Mouse (Mus musculus) forebrain, embryonic 14.5 days (tissue): ENCODE data around the gene Lrwd1. TPM values are rescaled to one million over a fixed set of nuclear protein-coding genes. Genes with fewer than 3 reads are reported as not detected.
A peak's percentile ranks its signal among the peaks of the same experiment; 100 is the strongest.

Experiments used
- ATAC-seq: fragments of 200-750 bp; cut with Nextera tagmentation; 2 replicates; pipeline ENCODE4 v1.8.0; 2017; ENCODE audit warnings: mild to moderate bottlenecking, moderate library complexity
- DNase-seq: peaks from one replicate; pipeline ENCODE4 v3.0.0-alpha.2; 2015; ENCODE audit warnings: low spot score
- H3K27ac ChIP-seq: fragments of 300-500 bp; sonication (generic); 2 replicates; pipeline ENCODE4 v1.5.1; 2014; ENCODE audit warnings: low read depth, mild to moderate bottlenecking, control low read depth, low read length, moderate library complexity
- H3K27me3 ChIP-seq: fragments of 300-500 bp; sonication (generic); replicated peaks from 2 replicates; pipeline ENCODE4 v1.6.1; 2014; ENCODE audit warnings: low read length, control low read depth, mixed read lengths; ENCODE audit not compliant: control insufficient read depth, insufficient read depth
- H3K36me3 ChIP-seq: fragments of 300-500 bp; sonication (generic); 2 replicates; pipeline ENCODE4 v1.6.1; 2014; ENCODE audit warnings: low read length, control low read depth; ENCODE audit not compliant: control insufficient read depth, insufficient read depth
- H3K4me1 ChIP-seq: fragments of 300-500 bp; sonication (generic); 2 replicates; pipeline ENCODE4 v1.6.1; 2014; ENCODE audit warnings: antibody characterized with exemption, low read length, control low read depth; ENCODE audit not compliant: control insufficient read depth, insufficient read depth
- H3K4me2 ChIP-seq: fragments of 300-500 bp; sonication (generic); 2 replicates; pipeline ENCODE4 v1.6.1; 2014; ENCODE audit warnings: mild to moderate bottlenecking, control low read depth, low read length
- H3K4me3 ChIP-seq: fragments of 300-500 bp; sonication (generic); 2 replicates; pipeline ENCODE4 v1.5.1; 2014; ENCODE audit warnings: low read depth, low read length, control low read depth
- H3K9ac ChIP-seq: fragments of 300-500 bp; sonication (generic); 2 replicates; pipeline ENCODE4 v1.6.1; 2014; ENCODE audit warnings: mild to moderate bottlenecking, low read length, control low read depth, moderate library complexity
- H3K9me3 ChIP-seq: fragments of 300-500 bp; sonication (generic); replicated peaks from 2 replicates; pipeline ENCODE4 v1.6.1; 2016; ENCODE audit warnings: low read length, control low read depth, mixed read lengths; ENCODE audit not compliant: control insufficient read depth
- WGBS: fragments of 180-500 bp; shearing (Covaris S2); extraction: QIAGEN DNeasy Blood & Tissue Kit; methylation state at CpG from one replicate; pipeline ENCODE4 v1.1.7; 2014; 5-methylcytosine and 5-hydroxymethylcytosine counted together
- polyA plus RNA-seq: library from polyadenylated mRNA; unstranded; fragments of >200 nt; fragmentation: Nextera tagmentation; extraction: Ambion mirVana; gene quantifications from 2 replicates; pipeline ENCODE4 v1.2.1, GENCODE M21; 2014

Gene Lrwd1
- polyA plus RNA-seq, 1 experiment from 2014 or later, result 33.2 TPM

DNA sequence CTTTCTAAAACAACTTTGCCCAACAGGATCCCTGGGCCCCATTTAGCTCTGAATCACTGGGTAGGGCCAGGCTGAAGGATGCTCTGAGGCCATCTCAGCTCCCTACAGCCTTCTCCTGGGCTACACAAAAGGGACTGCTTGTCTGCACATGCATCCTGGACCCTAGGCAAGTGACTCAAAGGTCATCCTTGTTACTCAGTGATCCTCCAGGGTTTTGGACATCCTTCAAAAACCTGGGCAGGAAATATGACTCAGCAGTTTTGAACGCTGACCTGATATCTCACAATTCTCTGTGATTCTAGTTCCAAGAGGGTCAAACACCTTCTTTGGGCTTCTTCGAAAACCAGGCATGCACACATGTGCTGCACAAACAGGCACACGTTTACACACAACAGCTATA lies 26.8 kb downstream of the Lrwd1 start:
- H3K4me1 ChIP-seq, result no peaks in the 10 kb centered on the region
- H3K9me3 ChIP-seq, result no peaks in the 10 kb centered on the region
- H3K36me3 ChIP-seq, result no peaks in the 10 kb centered on the region
- no peak overlapping the region for H3K9ac ChIP-seq
- WGBS, result 88% methylated on average over 3 of the region's 3 CpGs
- no peak overlapping the region for H3K27ac ChIP-seq
- no peak for DNase-seq
- no peak overlapping the region for H3K4me2 ChIP-seq
- H3K4me3 ChIP-seq, result no peak overlapping the region
- no peaks in the 10 kb centered on the region for H3K27me3 ChIP-seq
- no peak for ATAC-seq

DNA sequence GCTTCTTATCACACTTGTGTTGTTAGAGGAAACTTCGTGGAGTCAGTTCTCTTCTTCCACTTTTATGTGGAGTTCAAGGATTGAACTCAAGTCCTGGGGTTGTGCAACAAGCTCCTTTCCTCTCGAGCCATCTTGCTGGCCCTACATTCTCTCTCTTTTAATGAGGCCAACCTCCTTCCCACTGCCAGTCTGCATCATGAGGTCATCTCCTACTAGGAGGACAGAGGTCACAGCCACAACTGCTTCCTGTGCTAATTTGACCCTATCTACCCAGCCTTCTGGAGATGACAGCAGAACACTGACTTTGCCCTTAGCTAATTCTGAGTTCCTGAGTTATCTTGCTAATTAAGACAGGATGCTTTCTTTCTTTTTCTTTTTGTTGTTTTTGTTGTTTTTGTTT lies 27.4 kb downstream of the Lrwd1 start:
- Histone ChIP-seq H3K9ac (no peak overlapping the region), H3K36me3 (no peaks in the 10 kb centered on the region), H3K4me2 (no peak overlapping the region), H3K4me1 (no peaks in the 10 kb centered on the region), H3K27ac (no peak overlapping the region), H3K9me3 (no peaks in the 10 kb centered on the region), H3K27me3 (no peaks in the 10 kb centered on the region), H3K4me3 (no peak overlapping the region)
- no peak for DNase-seq
- 65% methylated on average over 2 of the region's 2 CpGs for WGBS
- no peak for ATAC-seq

DNA sequence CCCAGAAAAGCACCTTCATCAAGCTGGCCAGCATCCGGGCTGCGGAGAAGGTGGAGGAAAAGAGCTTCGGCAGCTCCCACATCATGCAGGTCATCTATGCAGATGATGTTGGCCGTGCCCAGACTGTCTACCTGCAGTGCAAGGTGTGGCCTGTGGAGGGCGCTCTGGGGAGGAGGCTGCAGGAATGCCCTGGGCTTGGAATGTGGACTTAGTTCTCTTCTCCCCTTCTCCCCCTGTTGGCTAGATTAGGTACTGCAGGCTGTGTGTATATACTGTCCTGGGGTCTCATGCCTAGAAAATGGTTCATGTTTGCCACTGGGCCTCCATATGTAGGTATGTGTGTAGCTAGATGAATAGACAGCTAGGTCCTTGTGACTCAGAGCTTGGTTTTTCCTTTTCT lies 31.4 kb downstream of the Lrwd1 start:
- Histone ChIP-seq H3K27me3 (no peaks in the 10 kb centered on the region), H3K36me3 (no peaks in the 10 kb centered on the region), H3K9me3 (no peaks in the 10 kb centered on the region), H3K27ac (no peak overlapping the region), H3K4me1 (no peaks in the 10 kb centered on the region), H3K4me3 (no peak overlapping the region), H3K4me2 (no peak overlapping the region), H3K9ac (no peak overlapping the region)
- no peak for ATAC-seq
- 93% methylated on average over 5 of the region's 5 CpGs for WGBS
- peak; percentile 17 for DNase-seq

DNA sequence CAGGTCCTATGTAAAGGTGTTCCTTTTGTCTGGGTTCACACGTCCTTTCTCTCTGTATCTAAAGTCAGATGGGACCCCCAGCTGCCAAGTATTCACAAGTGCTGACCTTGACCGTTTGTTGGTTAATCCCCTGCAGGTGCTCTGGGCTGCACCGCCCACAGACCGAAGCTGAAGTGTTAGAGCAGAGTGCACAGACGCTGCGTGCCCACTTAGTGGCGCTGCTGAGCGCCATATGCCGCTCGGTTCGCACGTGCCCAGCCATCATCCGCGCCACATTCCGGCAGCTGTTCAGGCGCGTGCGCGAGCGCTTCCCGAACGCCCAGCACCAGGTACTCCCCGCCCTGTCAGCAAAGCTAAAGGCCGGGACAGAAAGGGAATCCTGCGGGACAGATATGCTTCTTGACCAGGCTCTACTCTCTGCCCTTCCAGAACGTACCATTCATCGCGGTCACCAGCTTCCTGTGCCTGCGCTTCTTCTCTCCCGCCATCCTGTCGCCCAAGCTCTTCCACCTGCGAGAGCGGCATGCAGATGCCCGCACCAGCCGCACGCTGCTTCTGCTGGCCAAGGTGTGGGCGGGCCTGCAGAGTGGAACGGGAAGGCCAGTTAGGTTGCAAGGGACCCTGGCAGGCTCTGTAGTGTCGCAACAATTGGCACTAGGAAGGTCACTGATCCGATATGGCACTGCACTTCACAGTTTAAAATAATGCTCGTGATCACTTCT lies 33.6 kb downstream of the Lrwd1 start:
- peak overlapping the region; percentile 60 for H3K9ac ChIP-seq
- peak overlapping the region; percentile 73 for H3K4me2 ChIP-seq
- DNase-seq (peak; percentile 90), ATAC-seq (peak; percentile 91)
- no peaks in the 10 kb centered on the region for H3K9me3 ChIP-seq
- 0 out of 2 replicates have a peak overlapping the region, but pooled peaks have one; percentile 18 for H3K27ac ChIP-seq
- no peaks in the 10 kb centered on the region for H3K27me3 ChIP-seq
- 7% methylated on average over 41 of the region's 41 CpGs for WGBS
- no peaks in the 10 kb centered on the region for H3K36me3 ChIP-seq
- no peaks in the 10 kb centered on the region for H3K4me1 ChIP-seq
- peak overlapping the region; percentile 34 for H3K4me3 ChIP-seq

DNA sequence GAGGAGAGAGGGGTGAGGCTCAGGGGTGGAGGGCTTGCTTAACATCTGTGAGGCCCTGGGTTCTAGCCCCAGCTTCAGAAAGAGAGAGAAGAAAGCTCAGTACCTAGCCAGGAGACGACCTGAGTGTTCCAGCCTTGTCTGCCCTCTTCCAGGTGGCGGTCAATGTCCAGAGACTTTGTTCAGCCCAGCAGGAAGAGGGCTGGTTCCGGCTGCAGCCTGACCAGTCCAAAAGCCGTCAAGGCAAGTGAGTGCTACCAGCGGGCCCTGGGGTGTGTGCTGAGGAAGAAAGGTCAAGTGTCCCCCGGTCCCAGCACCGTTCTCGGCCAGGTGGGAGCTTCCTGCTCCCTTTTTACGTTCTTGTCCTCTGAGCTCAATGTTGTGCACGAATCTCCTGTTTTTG lies 37.3 kb downstream of the Lrwd1 start:
- H3K36me3 ChIP-seq, result no peaks in the 10 kb centered on the region
- no peaks in the 10 kb centered on the region for H3K27me3 ChIP-seq
- no peak for DNase-seq
- no peak overlapping the region for H3K4me2 ChIP-seq
- H3K27ac ChIP-seq, result no peak overlapping the region
- no peaks in the 10 kb centered on the region for H3K4me1 ChIP-seq
- H3K9me3 ChIP-seq, result no peaks in the 10 kb centered on the region
- H3K4me3 ChIP-seq, result no peak overlapping the region
- WGBS, result 84% methylated on average over 10 of the region's 10 CpGs
- ATAC-seq, result no peak
- H3K9ac ChIP-seq, result no peak overlapping the region

DNA sequence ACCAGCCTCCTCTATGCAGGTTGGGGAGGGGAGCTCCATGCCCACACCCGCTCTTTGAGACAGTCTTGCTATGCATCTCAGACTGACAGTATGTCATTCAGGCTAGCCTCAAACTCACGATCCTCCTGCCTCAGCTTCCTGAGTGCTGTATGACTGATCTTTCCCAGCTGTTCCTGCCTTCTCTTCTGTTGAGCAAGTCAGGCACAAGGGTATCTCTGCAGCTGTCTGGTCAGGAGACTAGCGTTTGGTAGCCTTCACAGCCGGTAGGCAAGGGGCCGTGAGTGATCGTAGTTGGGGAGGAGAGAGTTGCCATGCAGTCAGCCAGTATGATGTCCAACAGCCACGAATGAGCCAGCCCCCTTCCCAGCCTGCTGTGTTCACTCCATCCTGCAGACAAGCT lies 40.8 kb downstream of the Lrwd1 start:
- Histone ChIP-seq H3K4me2 (no peak overlapping the region), H3K4me3 (no peak overlapping the region), H3K9ac (no peak overlapping the region), H3K36me3 (no peaks in the 10 kb centered on the region), H3K9me3 (no peaks in the 10 kb centered on the region), H3K27ac (no peak overlapping the region), H3K27me3 (no peaks in the 10 kb centered on the region), H3K4me1 (no peaks in the 10 kb centered on the region)
- WGBS, result 70% methylated on average over 7 of the region's 7 CpGs
- DNase-seq (no peak), ATAC-seq (no peak)

DNA sequence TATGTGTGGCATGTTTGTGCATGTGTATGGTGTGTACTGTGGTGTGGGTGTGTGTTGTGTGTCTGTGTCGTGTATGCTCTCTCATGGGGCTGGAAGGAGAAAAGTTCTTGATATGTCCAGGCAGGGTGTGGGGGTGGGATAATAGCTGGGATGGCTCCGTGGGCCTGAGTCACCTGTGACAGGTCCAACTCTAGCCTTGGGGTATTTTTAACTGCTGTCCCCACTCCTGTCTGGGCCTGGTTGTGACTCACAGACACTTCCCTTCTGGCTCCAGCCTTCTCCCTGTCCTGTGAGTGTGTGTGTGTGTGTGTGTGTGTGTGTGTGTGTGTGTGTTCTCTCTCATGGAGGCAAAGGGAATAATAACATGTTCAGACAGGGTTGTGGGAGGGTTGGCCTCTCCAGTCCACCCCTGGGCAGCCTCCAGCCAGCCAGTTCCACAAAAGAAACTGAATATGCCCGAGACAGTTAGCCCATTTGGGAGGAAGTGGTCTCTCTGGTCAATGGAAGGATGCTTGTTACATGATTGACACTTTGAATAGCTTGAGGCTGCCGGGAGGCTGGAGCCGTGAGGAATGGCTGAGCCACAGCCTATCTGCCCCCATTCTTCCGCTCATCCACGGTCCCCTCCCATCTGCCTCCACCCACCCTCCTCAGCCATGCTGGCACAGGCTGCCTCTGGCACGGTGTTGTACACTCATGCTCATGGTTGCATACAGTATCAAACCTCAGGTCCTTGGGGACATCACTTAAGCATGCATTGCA lies 41.4 kb downstream of the Lrwd1 start:
- Histone ChIP-seq H3K4me2 (no peak overlapping the region), H3K9me3 (no peaks in the 10 kb centered on the region), H3K4me1 (no peaks in the 10 kb centered on the region), H3K27me3 (no peaks in the 10 kb centered on the region), H3K27ac (no peak overlapping the region), H3K9ac (no peak overlapping the region), H3K4me3 (no peak overlapping the region), H3K36me3 (no peaks in the 10 kb centered on the region)
- no peak for DNase-seq
- 42% methylated on average over 8 of the region's 8 CpGs for WGBS
- ATAC-seq, result no peak

DNA sequence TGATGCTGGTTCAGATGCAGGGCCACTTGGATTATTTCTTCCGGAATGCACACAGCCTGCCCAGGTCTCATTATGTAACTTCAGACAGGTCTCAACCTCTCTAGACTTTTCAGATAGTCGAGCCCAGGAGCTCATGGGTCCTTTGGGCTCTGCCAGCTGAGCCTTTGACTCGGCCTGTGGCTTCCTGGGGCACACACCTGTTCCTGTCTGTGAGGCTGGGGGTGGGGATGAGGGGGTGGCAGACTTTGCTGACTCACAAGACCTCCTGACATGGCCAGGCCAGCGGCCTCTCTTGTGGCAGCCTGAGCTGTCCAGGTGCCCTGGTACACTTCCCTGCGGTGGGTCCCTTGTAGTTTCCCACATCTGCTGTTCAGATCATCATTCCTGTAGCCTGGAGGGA lies 43.9 kb downstream of the Lrwd1 start:
- Histone ChIP-seq H3K27ac (no peak overlapping the region), H3K36me3 (no peaks in the 10 kb centered on the region), H3K27me3 (no peaks in the 10 kb centered on the region), H3K9ac (no peak overlapping the region), H3K4me1 (no peaks in the 10 kb centered on the region), H3K9me3 (no peaks in the 10 kb centered on the region), H3K4me2 (no peak overlapping the region), H3K4me3 (no peak overlapping the region)
- DNase-seq (no peak), ATAC-seq (no peak)
- WGBS, result 64% methylated on average over 5 of the region's 5 CpGs
